Mouse (Mus musculus) lung, postnatal 0 days (tissue): ENCODE data around the gene Brat1.

Experiments used
- CTCF ChIP-seq: IDR thresholded peaks from 2 replicates; pipeline ENCODE4 v1.5.1; 2016; ENCODE audit warnings: antibody characterized with exemption, mild to moderate bottlenecking
- EP300 ChIP-seq: IDR thresholded peaks from 2 replicates; pipeline ENCODE4 v1.6.1; 2016; ENCODE audit warnings: antibody characterized with exemption, mild to moderate bottlenecking, control low read depth

DNA sequence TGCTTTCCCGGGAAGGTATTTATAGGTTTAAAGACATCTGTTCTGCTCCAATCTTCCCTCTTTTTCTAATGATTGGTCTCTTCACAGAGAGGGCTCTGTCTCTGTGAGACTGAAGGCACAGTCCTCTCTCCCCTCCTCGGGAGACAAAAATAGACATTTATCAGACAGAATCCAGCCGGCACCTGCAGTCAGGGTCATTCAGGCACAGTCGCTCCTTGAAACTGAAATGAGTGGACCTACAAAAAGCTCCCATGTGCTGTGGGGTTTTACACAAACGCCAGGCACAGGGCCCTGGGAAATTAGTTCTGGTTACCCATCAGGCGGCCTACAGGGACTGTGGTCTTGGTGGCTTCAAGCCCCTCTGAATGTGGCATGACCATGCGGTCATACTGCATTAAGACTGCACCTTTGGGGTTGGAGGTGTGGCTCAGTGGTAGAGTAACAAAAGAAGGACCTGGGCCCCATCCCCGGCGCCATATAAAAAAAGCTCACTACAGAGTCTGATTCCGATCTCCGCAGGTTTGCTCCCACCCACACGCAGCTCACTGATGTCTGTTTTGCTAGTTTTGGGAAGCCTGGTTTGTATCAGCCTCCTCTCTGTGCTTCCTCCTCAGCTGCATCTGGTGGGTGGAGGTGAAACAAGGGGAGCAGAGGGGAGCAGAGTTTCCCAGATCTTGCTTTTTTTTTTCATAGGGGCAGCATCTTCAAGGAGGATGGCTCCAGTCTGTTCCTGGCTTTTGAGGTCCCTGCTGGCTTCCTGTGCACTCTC, 42.8 kb upstream of the Brat1 start:
- no peak for TF ChIP-seq CTCF
- TF ChIP-seq EP300: no peak
